Mouse (Mus musculus) neural tube, embryonic 13.5 days (tissue): ENCODE measurements at regions not wholly inside any gene's neighbourhood (a gene's known extent, or its start where the extent isn't known, plus 50 kb on each side); places are given as distances from the start of the nearest gene placed in this dataset.
A peak's percentile ranks its signal among the peaks of the same experiment; 100 is the strongest.

Source experiments
- ATAC-seq: fragments of 200-750 bp; cut with Nextera tagmentation; 2 replicates; pipeline ENCODE4 v1.8.0; 2017; ENCODE audit warnings: low read depth, mild to moderate bottlenecking, moderate TSS enrichment, moderate library complexity
- H3K27ac ChIP-seq: fragments of 300-500 bp; sonication (generic); replicated peaks from 2 replicates; pipeline ENCODE4 v1.5.1; 2015; ENCODE audit warnings: moderate library complexity, mild to moderate bottlenecking, inconsistent platforms
- H3K27me3 ChIP-seq: fragments of 300-500 bp; sonication (generic); 2 replicates; pipeline ENCODE4 v1.6.1; 2015; ENCODE audit warnings: mild to moderate bottlenecking, inconsistent platforms
- H3K36me3 ChIP-seq: fragments of 300-500 bp; sonication (generic); 2 replicates; pipeline ENCODE4 v1.6.1; 2015; ENCODE audit warnings: mild to moderate bottlenecking, inconsistent platforms
- H3K4me1 ChIP-seq: fragments of 300-500 bp; sonication (generic); replicated peaks from 2 replicates; pipeline ENCODE4 v1.6.1; 2015; ENCODE audit warnings: inconsistent platforms
- H3K4me2 ChIP-seq: fragments of 300-500 bp; sonication (generic); 2 replicates; pipeline ENCODE4 v1.6.1; 2015; ENCODE audit warnings: inconsistent platforms, mild to moderate bottlenecking, moderate library complexity
- H3K4me3 ChIP-seq: fragments of 300-500 bp; sonication (generic); 2 replicates; pipeline ENCODE4 v1.5.1; 2015; ENCODE audit warnings: mild to moderate bottlenecking, inconsistent platforms
- H3K9ac ChIP-seq: fragments of 300-500 bp; sonication (generic); 2 replicates; pipeline ENCODE4 v1.6.1; 2015; ENCODE audit warnings: moderate library complexity, mild to moderate bottlenecking, inconsistent platforms
- H3K9me3 ChIP-seq: fragments of 300-500 bp; sonication (generic); 2 replicates; pipeline ENCODE4 v1.6.1; 2016; ENCODE audit warnings: inconsistent platforms
- WGBS: fragments of 180-500 bp; shearing (Covaris S2); methylation state at CpG from one replicate; pipeline ENCODE4 v1.1.7; 2015; 5-methylcytosine and 5-hydroxymethylcytosine counted together

DNA sequence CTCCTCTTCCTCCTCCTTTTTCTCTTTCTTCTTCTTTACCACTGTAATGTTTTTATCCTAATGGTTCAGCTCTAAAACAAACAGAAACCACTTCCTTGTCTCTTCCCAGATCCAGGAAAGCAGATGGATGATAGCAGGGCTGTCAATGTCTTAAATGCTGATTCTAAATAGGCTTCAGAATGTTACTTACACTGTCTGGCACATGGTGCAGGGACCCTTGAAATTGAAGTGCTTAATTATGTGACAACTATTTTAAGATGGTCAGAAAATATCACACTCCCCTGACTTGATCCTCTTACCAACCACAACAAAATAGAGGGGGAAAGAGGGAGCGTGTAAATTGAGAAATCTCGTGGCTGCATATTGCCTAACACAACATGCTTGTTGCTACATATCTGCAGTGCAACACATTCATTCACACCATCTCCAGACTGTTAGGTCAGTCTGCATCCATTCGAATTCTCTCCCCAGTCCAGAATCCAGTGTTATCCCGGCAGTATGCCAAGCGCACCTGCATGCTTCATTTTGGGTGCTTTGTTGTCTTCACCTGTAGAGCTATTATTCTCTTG lies 500.7 kb upstream of the Map3k7 start:
- no peak overlapping the region for H3K9ac ChIP-seq
- no peak overlapping the region for H3K27ac ChIP-seq
- H3K27me3 ChIP-seq: no peaks in the 10 kb centered on the region
- ATAC-seq: no peak
- no peaks in the 10 kb centered on the region for H3K9me3 ChIP-seq
- H3K4me1 ChIP-seq: peaks cover 6% of the 10 kb centered on the region; the same call in 1 of the 2 replicates
- WGBS: 91% methylated on average over 5 of the region's 5 CpGs
- H3K36me3 ChIP-seq: no peaks in the 10 kb centered on the region
- H3K4me2 ChIP-seq: no peak overlapping the region
- H3K4me3 ChIP-seq: no peak overlapping the region

DNA sequence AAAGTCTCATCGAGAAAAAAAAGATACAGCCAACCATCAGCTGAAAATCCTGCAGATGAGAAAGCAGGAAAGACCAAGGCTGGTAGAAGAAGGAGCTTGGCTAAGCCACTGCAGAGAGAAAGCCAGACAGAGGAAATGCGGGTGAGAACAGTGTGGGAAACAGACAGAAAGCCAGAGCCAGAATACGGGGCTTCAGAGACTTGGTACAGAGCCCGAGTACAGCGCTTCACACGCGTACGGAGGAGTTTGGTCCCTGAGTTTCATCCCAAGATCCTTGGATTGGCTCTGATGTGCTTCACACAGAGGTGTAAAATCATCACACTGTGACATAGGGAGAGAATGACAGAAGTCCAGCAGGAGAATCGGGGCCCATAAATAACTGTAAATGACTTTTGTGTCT lies 495.6 kb upstream of the Map3k7 start:
- Histone ChIP-seq H3K4me2 (0 out of 2 replicates have a peak overlapping the region, but pooled peaks have one; percentile 2), H3K27me3 (no peaks in the 10 kb centered on the region), H3K4me1 (no peaks in the 10 kb centered on the region), H3K9me3 (no peaks in the 10 kb centered on the region), H3K36me3 (no peaks in the 10 kb centered on the region), H3K4me3 (no peak overlapping the region), H3K27ac (no peak overlapping the region), H3K9ac (no peak overlapping the region)
- 53% methylated on average over 9 of the region's 9 CpGs for WGBS
- ATAC-seq: no peak

DNA sequence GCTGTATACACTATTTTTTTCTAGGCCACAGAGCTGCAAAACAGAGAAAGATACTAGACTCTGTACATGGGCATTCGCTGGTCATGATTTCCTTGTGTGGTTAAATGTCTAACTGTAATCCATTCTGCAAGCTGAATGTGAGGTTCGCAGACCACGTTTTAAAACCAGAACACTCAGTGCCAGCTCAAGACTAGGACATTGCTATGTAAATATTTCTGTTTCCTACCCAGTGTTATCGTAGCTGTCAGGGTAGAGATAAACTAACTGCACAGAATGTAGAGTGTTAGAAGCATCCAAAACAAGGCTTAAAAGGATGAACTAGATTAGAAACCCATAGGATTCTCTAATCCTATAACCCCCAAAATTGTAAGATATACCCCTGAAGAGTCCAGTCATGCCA lies 494.1 kb upstream of the Map3k7 start:
- no peaks in the 10 kb centered on the region for H3K9me3 ChIP-seq
- no peak overlapping the region for H3K27ac ChIP-seq
- no peaks in the 10 kb centered on the region for H3K4me1 ChIP-seq
- 83% methylated on average over 4 of the region's 4 CpGs for WGBS
- no peaks in the 10 kb centered on the region for H3K36me3 ChIP-seq
- no peak overlapping the region for H3K9ac ChIP-seq
- H3K4me2 ChIP-seq: no peak overlapping the region
- no peak overlapping the region for H3K4me3 ChIP-seq
- H3K27me3 ChIP-seq: no peaks in the 10 kb centered on the region
- ATAC-seq: no peak

DNA sequence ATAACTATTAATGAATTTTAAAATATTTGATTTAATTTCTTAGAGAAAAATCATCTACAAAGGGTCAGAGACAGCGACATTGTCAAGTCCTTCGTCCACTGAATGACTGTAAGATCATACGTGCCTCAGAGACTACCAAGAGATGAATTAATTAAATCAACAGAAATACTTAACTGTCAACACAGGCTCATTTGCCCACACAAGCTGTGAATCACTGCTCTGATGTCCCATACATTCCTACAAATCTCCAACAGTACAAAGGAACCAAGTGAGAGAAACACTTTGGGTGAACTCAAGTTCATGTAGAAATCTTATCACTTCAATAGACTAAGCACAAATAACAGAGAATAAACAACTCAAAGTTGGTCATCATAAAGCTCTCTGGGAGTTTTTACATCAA lies 471.4 kb upstream of the Map3k7 start:
- no peak for ATAC-seq
- no peak overlapping the region for H3K27ac ChIP-seq
- no peaks in the 10 kb centered on the region for H3K9me3 ChIP-seq
- 80% methylated on average over 3 of the region's 3 CpGs for WGBS
- H3K27me3 ChIP-seq: no peaks in the 10 kb centered on the region
- H3K4me2 ChIP-seq: no peak overlapping the region
- H3K36me3 ChIP-seq: no peaks in the 10 kb centered on the region
- no peak overlapping the region for H3K9ac ChIP-seq
- no peak overlapping the region for H3K4me3 ChIP-seq
- peaks cover 8% of the 10 kb centered on the region for H3K4me1 ChIP-seq

DNA sequence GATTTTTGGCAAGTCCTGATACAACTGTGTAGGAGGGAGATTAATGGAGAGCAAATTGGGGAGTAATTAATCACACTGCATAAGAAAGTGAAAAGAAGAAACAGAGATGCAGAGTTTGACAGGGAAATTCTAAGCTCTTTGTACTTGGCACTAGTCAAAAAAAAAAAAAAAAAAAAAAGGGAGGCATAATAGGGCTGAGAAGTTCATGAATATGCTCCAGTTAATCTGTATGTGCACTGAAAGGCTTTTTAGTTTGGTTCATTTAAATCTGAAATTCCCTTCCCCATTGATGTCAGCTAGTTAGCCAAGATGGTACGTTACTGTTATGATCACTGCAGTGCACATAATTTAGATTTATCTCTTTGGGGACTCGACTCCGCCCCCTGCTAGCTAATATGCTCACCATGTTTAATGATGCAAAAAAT lies 470.8 kb upstream of the Map3k7 start:
- Histone ChIP-seq H3K36me3 (no peaks in the 10 kb centered on the region), H3K27ac (no peak overlapping the region), H3K9ac (no peak overlapping the region), H3K4me3 (no peak overlapping the region), H3K4me2 (no peak overlapping the region), H3K9me3 (no peaks in the 10 kb centered on the region), H3K4me1 (peaks cover 8% of the 10 kb centered on the region), H3K27me3 (no peaks in the 10 kb centered on the region)
- ATAC-seq: peak; percentile 47; the same call in 1 of the 2 replicates
- WGBS: 40% methylated on average over 3 of the region's 3 CpGs

GRCm38 (mm10) chr4:31499888-31500287 lies 464.0 kb upstream of the Map3k7 start:
- Histone ChIP-seq H3K4me2 (no peak overlapping the region), H3K9me3 (no peaks in the 10 kb centered on the region), H3K36me3 (no peaks in the 10 kb centered on the region), H3K4me3 (no peak overlapping the region), H3K27ac (no peak overlapping the region), H3K9ac (no peak overlapping the region), H3K27me3 (no peaks in the 10 kb centered on the region), H3K4me1 (no peaks in the 10 kb centered on the region)
- 94% methylated on average over 2 of the region's 2 CpGs for WGBS
- no peak for ATAC-seq

GRCm38 (mm10) chr4:31500432-31500831 lies 463.5 kb upstream of the Map3k7 start:
- peak; percentile 75 for ATAC-seq

GRCm38 (mm10) chr4:31525638-31526207 lies 438.2 kb upstream of the Map3k7 start:
- no peaks in the 10 kb centered on the region for H3K27me3 ChIP-seq
- H3K27ac ChIP-seq: no peak overlapping the region
- ATAC-seq: no peak
- 49% methylated on average over 4 of the region's 4 CpGs for WGBS
- no peaks in the 10 kb centered on the region for H3K9me3 ChIP-seq
- no peak overlapping the region for H3K4me2 ChIP-seq
- no peaks in the 10 kb centered on the region for H3K4me1 ChIP-seq
- no peak overlapping the region for H3K9ac ChIP-seq
- H3K36me3 ChIP-seq: no peaks in the 10 kb centered on the region
- no peak overlapping the region for H3K4me3 ChIP-seq

More at GRCm38 (mm10) chr4:31500432-31500831, 463.5 kb upstream of the Map3k7 start:
- no peak overlapping the region for H3K4me3 ChIP-seq
- no peak overlapping the region for H3K9ac ChIP-seq
- WGBS: 45% methylated on average over 4 of the region's 4 CpGs
- no peaks in the 10 kb centered on the region for H3K4me1 ChIP-seq
- H3K4me2 ChIP-seq: no peak overlapping the region
- H3K36me3 ChIP-seq: no peaks in the 10 kb centered on the region
- H3K9me3 ChIP-seq: no peaks in the 10 kb centered on the region
- H3K27ac ChIP-seq: no peak overlapping the region
- no peaks in the 10 kb centered on the region for H3K27me3 ChIP-seq

DNA sequence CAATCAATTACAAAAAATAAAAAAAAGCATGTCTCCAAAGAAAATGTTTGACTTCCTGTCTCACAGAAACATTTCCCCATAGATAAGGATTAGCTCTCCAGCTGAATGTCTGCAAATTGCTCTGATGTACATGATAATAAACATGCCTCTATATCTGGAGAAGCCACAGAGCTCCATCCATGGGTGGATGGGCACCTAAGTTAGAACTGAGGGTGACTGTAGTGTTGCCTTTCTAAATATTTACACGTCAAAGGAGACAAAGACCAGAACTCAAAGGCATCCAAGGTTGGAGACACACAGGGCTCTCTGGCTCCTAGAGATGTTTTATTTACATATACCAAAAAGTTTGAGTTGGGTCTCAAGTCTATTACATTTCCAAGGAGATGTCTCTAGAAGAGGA lies 427.1 kb upstream of the Map3k7 start:
- Histone ChIP-seq H3K9me3 (no peaks in the 10 kb centered on the region), H3K4me3 (no peak overlapping the region), H3K27me3 (no peaks in the 10 kb centered on the region), H3K4me2 (no peak overlapping the region), H3K4me1 (no peaks in the 10 kb centered on the region), H3K36me3 (no peaks in the 10 kb centered on the region), H3K9ac (no peak overlapping the region), H3K27ac (no peak overlapping the region)
- 82% methylated on average over 1 of the region's 1 CpGs for WGBS
- no peak for ATAC-seq

- no peak overlapping the region for H3K27ac ChIP-seq
- H3K9me3 ChIP-seq: no peaks in the 10 kb centered on the region
- H3K4me3 ChIP-seq: no peak overlapping the region
- WGBS: 91% methylated on average over 16 of the region's 16 CpGs
- no peaks in the 10 kb centered on the region for H3K36me3 ChIP-seq
- no peak overlapping the region for H3K4me2 ChIP-seq
- no peaks in the 10 kb centered on the region for H3K27me3 ChIP-seq
- H3K4me1 ChIP-seq: no peaks in the 10 kb centered on the region
- no peak overlapping the region for H3K9ac ChIP-seq
- ATAC-seq: no peak
Observed at GRCm38 (mm10) chr4:31553780-31554394, 410.0 kb upstream of the Map3k7 start.

DNA sequence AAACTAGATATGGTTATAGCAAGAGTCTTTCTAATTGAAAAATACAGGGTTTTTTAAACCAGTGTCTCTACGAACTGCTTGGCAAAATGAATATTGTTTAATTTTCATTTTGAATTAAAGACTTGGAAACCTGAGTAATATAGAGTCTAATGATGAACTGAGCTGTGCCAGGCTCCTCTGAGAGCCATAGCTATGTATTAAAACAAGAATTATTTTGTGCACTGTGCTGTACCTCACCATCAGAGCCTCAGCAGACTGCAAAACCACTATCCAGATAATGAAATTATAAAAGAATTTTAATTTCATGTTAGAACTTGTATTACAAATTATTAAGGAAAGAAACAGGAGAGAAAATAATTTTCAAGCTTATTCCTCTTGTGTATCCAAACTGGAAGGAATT lies 408.8 kb upstream of the Map3k7 start:
- Histone ChIP-seq H3K4me3 (no peak overlapping the region), H3K27ac (no peak overlapping the region), H3K9ac (no peak overlapping the region), H3K9me3 (no peaks in the 10 kb centered on the region), H3K36me3 (no peaks in the 10 kb centered on the region), H3K27me3 (no peaks in the 10 kb centered on the region), H3K4me2 (no peak overlapping the region), H3K4me1 (no peaks in the 10 kb centered on the region)
- WGBS: 64% methylated on average over 1 of the region's 1 CpGs
- ATAC-seq: no peak

GRCm38 (mm10) chr4:31557261-31557660 lies 406.6 kb upstream of the Map3k7 start:
- no peak overlapping the region for H3K4me3 ChIP-seq
- 91% methylated on average over 7 of the region's 7 CpGs for whole genome bisulfite sequencing
- no peaks in the 10 kb centered on the region for H3K27me3 ChIP-seq

DNA sequence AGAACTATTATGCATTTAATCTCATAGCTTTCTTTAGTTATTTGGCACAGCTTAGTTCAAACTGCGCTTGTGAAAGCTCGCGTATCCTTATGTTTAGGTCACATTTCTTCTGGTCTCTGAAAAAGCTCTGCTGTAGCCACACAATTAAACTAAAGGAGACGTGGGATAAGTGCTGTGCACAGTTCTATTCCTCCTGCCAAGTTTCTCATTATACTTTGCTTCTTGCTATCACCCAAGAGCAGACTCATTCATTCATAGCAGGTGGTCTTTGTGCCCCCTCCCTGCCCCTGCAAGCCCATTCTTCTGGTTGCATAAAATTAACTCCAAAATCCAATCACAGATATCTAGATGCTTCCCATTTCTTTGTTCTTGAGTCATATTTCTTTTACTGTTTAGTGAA lies 403.6 kb upstream of the Map3k7 start:
- H3K9ac ChIP-seq: no peak overlapping the region
- no peaks in the 10 kb centered on the region for H3K4me1 ChIP-seq
- no peaks in the 10 kb centered on the region for H3K9me3 ChIP-seq
- ATAC-seq: no peak
- 72% methylated on average over 4 of the region's 4 CpGs for whole genome bisulfite sequencing
- no peak overlapping the region for H3K4me3 ChIP-seq
- H3K27ac ChIP-seq: no peak overlapping the region
- H3K4me2 ChIP-seq: no peak overlapping the region
- peaks cover 4% of the 10 kb centered on the region; the same call in 1 of the 2 replicates for H3K27me3 ChIP-seq
- no peaks in the 10 kb centered on the region for H3K36me3 ChIP-seq

More at GRCm38 (mm10) chr4:31557261-31557660, 406.6 kb upstream of the Map3k7 start:
- H3K9me3 ChIP-seq: no peaks in the 10 kb centered on the region
- ATAC-seq: no peak
- H3K27ac ChIP-seq: no peak overlapping the region
- no peak overlapping the region for H3K9ac ChIP-seq
- no peaks in the 10 kb centered on the region for H3K4me1 ChIP-seq
- no peak overlapping the region for H3K4me2 ChIP-seq
- no peaks in the 10 kb centered on the region for H3K36me3 ChIP-seq
